Mouse (Mus musculus) adrenal gland, postnatal 25 days (tissue): ENCODE results near the gene B4galt3. TPM values are rescaled to one million over a fixed set of nuclear protein-coding genes. Genes with fewer than 3 reads are reported as not detected.

Experiments used
- DNase-seq: peaks from one replicate; pipeline ENCODE4 v3.0.0; 2021; ENCODE audit warnings: mixed read lengths
- total RNA-seq: library from RNA; stranded (reverse); gene quantifications from 2 replicates; pipeline ENCODE4 v1.2.3, GENCODE M21; 2021

The B4galt3 gene
- total RNA-seq, 1 experiment from 2014 or later: 38.1 TPM

GRCm38 (mm10) chr1:171265971-171266744 lies 4.0 kb upstream of the B4galt3 start:
- no peak for DNase-seq

- DNase-seq: no peak
Observed at GRCm38 (mm10) chr1:171268341-171268740, 1.8 kb upstream of the B4galt3 start.

- DNase-seq: no peak
Observed at GRCm38 (mm10) chr1:171270573-171270900, 409 bp downstream of the B4galt3 start.

GRCm38 (mm10) chr1:171271196-171271595 lies 1.1 kb downstream of the B4galt3 start:
- no peak for DNase-seq

- DNase-seq: no peak
Observed at GRCm38 (mm10) chr1:171271622-171272021, 1.5 kb downstream of the B4galt3 start.

GRCm38 (mm10) chr1:171272086-171272485 lies 2.0 kb downstream of the B4galt3 start:
- no peak for DNase-seq

GRCm38 (mm10) chr1:171274171-171274570 lies 4.0 kb downstream of the B4galt3 start:
- no peak for DNase-seq

- DNase-seq: no peak
Observed at GRCm38 (mm10) chr1:171275144-171275734, 5.1 kb downstream of the B4galt3 start.

GRCm38 (mm10) chr1:171276110-171276748 lies 6.1 kb downstream of the B4galt3 start:
- DNase-seq: no peak

GRCm38 (mm10) chr1:171277736-171278135 lies 7.6 kb downstream of the B4galt3 start:
- no peak for DNase-seq

- no peak for DNase-seq
Observed at GRCm38 (mm10) chr1:171278436-171278835, 8.3 kb downstream of the B4galt3 start.

GRCm38 (mm10) chr1:171279012-171279705 lies 9.0 kb downstream of the B4galt3 start:
- no peak for DNase-seq

GRCm38 (mm10) chr1:171279721-171280120 lies 9.6 kb downstream of the B4galt3 start:
- no peak for DNase-seq

- DNase-seq: no peak
Observed at GRCm38 (mm10) chr1:171280250-171280915, 10.3 kb downstream of the B4galt3 start.

GRCm38 (mm10) chr1:171280916-171281527 lies 10.9 kb downstream of the B4galt3 start, which contains the start of gene Ppox:
Gene Ppox, minus strand, starts transcription at chr1:171281186.
- DNase-seq: peak; percentile 83

- DNase-seq: peak; percentile 82
Observed at GRCm38 (mm10) chr1:171281528-171281923, 11.4 kb downstream of the B4galt3 start.

- no peak for DNase-seq
Observed at GRCm38 (mm10) chr1:171282086-171282805, 12.1 kb downstream of the B4galt3 start.

GRCm38 (mm10) chr1:171283188-171284160 lies 13.3 kb downstream of the B4galt3 start:
- DNase-seq: no peak

GRCm38 (mm10) chr1:171284491-171284890 lies 14.4 kb downstream of the B4galt3 start:
- DNase-seq: no peak
